Mouse (Mus musculus) liver, postnatal 0 days (tissue): Measurements from ENCODE around the gene Cdca7.

Experiments used
- CTCF ChIP-seq: sonication (generic); IDR thresholded peaks from 2 replicates; pipeline ENCODE4 v1.5.1; 2016; ENCODE audit warnings: antibody characterized with exemption, low read depth
- EP300 ChIP-seq: IDR thresholded peaks from 2 replicates; pipeline ENCODE4 v1.6.1; 2016; ENCODE audit warnings: antibody characterized with exemption, low read depth, mild to moderate bottlenecking

DNA sequence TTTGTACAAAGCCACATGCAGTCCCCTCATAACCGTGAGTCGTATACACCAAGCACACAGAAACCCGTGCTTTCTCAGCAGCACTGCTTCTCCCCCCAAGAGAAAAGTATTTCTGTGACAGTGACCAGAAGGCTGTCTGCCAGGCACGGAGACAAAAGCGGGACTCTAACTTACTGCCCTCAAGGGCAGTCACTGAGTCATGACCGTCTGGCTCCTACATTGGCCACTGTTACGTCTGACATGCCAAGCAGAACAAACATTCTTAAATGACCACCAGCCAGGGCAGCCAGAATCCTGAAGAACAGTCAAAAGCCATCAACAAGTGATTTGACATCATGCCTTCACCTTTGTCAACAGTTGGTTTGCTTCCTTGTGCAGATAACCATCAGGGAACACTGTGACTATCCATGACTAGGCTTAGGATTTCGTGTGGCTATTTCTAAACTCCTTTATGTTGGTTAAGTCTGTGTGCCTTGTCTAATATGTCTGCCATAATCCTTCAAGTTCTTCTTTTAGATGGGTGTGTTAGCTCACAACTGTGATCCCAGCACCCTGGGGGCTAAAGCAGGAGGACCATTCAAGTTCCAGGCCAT, 36.9 kb upstream of the Cdca7 start:
- no peak for TF ChIP-seq CTCF
- TF ChIP-seq EP300, result no peak
